9 mouse cellular contexts compared by ENCODE assay signal in the genomic region with DNA sequence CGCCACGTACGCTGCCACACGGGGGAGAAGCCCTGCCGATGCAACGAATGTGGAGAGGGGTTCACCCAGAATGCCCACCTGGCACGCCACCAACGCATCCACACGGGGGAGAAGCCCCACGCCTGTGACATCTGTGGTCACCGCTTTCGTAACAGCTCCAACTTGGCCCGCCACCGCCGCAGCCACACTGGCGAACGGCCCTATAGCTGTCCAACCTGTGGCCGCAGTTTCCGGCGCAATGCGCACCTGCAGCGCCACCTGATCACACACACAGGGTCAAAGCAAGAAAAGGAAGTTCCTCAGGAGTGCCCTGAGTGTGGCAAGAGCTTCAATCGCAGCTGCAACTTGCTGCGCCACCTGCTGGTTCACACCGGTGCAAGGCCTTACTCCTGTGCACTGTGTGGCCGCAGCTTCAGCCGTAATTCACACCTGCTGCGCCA. TPM values are rescaled to one million over a fixed set of nuclear protein-coding genes. Genes with fewer than 3 reads are reported as not detected.
DNase-seq lines count a peak whose midpoint lies in the region; ATAC-seq and TF ChIP-seq lines count a peak whose summit lies in the region.
"Had no signal": no experiment of that assay in that cellular context is flagged by ENCODE, and none has a peak within 500 bp of the region (broad histone marks: within the 10 kb centered on the region; RNA-seq: fewer than 3 reads in every experiment).

No protein-coding gene starts in this region.

- intact Hi-C loops in heart, postnatal 10 days (cut with DNase I), result no loop called here

- peak; percentile 94 for TF ChIP-seq CTCF in Patski (IDR thresholded peaks at IDR 0.05)

- 86% methylated on average over 28 of the region's 28 CpGs for WGBS in limb, embryonic 10.5 days

- H3K4me3 ChIP-seq in limb, embryonic 10.5 days, result no peak overlapping the region
- H3K4me3 ChIP-seq: embryonic facial prominence, embryonic 13.5 days had no signal

- in situ Hi-C loops in Patski (cut with MboI; ENCODE audit: low pct_unique_long_range_greater_than_20kb), result no loop called here

- H3K27me3 ChIP-seq in Patski, result peaks cover 30% of the 10 kb centered on the region
- no peaks in the 10 kb centered on the region for H3K27me3 ChIP-seq in limb, embryonic 10.5 days (ENCODE audit: low read depth, poor library complexity, severe bottlenecking)
- H3K27me3 ChIP-seq: embryonic facial prominence, embryonic 13.5 days had no signal

- H3K4me1 ChIP-seq in limb, embryonic 10.5 days, result no peaks in the 10 kb centered on the region
- H3K4me1 ChIP-seq: embryonic facial prominence, embryonic 13.5 days had no signal

- POLR2A ChIA-PET in Patski (lab: Charles Lee), result no interaction called here

- CTCF ChIA-PET in Patski (lab: Charles Lee), result interaction anchor here (0.6 to 2.6 kb wide), 17 partner anchors 9 to 392 kb away, joined by 3 to 16 read pairs (median 5); partner anchors contain the start of genes Zfp13, Zfp213 and Zscan10

- no peaks in the 10 kb centered on the region; the same call in 1 of the 2 replicates for H3K9me3 ChIP-seq in limb, embryonic 10.5 days (replicated peaks)
- H3K9me3 ChIP-seq: embryonic facial prominence, embryonic 13.5 days had no signal

- peak; percentile 71 for ATAC-seq in Patski

- no peak overlapping the region for H3K27ac ChIP-seq in limb, embryonic 10.5 days
- H3K27ac ChIP-seq: embryonic facial prominence, embryonic 13.5 days had no signal

- no peaks in the 10 kb centered on the region for H3K36me3 ChIP-seq in limb, embryonic 10.5 days
- H3K36me3 ChIP-seq: embryonic facial prominence, embryonic 13.5 days had no signal

- DNase-seq in layer of hippocampus, postnatal 10 days (ENCODE audit: low spot score in 2 of 2), result peak; percentile 25 to 56
- DNase-seq in layer of hippocampus, postnatal 36 days, result no peak
- no peak for DNase-seq in Patski (ENCODE audit: low read depth, low spot score)
- peak; percentile 73 to 77 for DNase-seq in cerebellum, postnatal 36 days
- peak; percentile 49 to 70 for DNase-seq in heart, postnatal 10 days
- peak; percentile 69 for DNase-seq in limb, embryonic 10.5 days (ENCODE audit: low spot score)
- DNase-seq in naive thymus-derived CD4-positive, alpha-beta T cell, adult 2 months (ENCODE audit: low read depth), result peak; percentile 94
- peak; percentile 85 for DNase-seq in thymus, postnatal 0 days (ENCODE audit: low spot score)

RNA-seq across cellular contexts. Expression of gene Zscan10, which starts 9.7 kb away (rescaled TPM):
- not detected for total RNA-seq in layer of hippocampus, postnatal 10 days (2021)
- total RNA-seq in layer of hippocampus, postnatal 36 days (2021), result not detected
- not detected for polyA plus RNA-seq in Patski (2021)
- total RNA-seq in heart, postnatal 10 days (2021), result not detected
- 0.35 and 0.38 TPM in 2 replicates for polyA plus RNA-seq in limb, embryonic 10.5 days (2016; fragmentation: Nextera tagmentation; extraction: Ambion mirVana)
- 0.05 and 0.08 TPM in 2 replicates for polyA plus RNA-seq in thymus, postnatal 0 days (2015; fragmentation: Nextera tagmentation; extraction: Ambion mirVana)

RNA-seq across cellular contexts. Expression of gene Zfp13, which starts 11.1 kb away (rescaled TPM):
- total RNA-seq in layer of hippocampus, postnatal 10 days (2021), result 10 to 100 TPM; 25.7 to 30.0 TPM
- 10 to 100 TPM; 25.0 to 32.3 TPM for total RNA-seq in layer of hippocampus, postnatal 36 days (2021)
- polyA plus RNA-seq in Patski (2021), result 6.8 TPM
- total RNA-seq in heart, postnatal 10 days (2021), result 10 to 100 TPM in 1 of 2 experiments, 1 to 10 TPM in 1; 8.5 to 10.0 TPM
- polyA plus RNA-seq in limb, embryonic 10.5 days (2016; fragmentation: Nextera tagmentation; extraction: Ambion mirVana), result 22.0 and 25.4 TPM in 2 replicates
- 1.5 and 1.7 TPM in 2 replicates for polyA plus RNA-seq in thymus, postnatal 0 days (2015; fragmentation: Nextera tagmentation; extraction: Ambion mirVana)

RNA-seq across cellular contexts. Expression of gene Mmp25, which starts 34.7 kb away (rescaled TPM):
- total RNA-seq in layer of hippocampus, postnatal 10 days (2021), result 1 to 10 TPM; 1.2 to 1.6 TPM
- total RNA-seq in layer of hippocampus, postnatal 36 days (2021), result under 1 TPM; 0.10 to 0.30 TPM
- not detected for polyA plus RNA-seq in Patski (2021)
- under 1 TPM; 0.55 to 0.69 TPM for total RNA-seq in heart, postnatal 10 days (2021)
- 0.84 and 1.1 TPM in 2 replicates for polyA plus RNA-seq in limb, embryonic 10.5 days (2016; fragmentation: Nextera tagmentation; extraction: Ambion mirVana)
- 0.59 and 1.1 TPM in 2 replicates for polyA plus RNA-seq in thymus, postnatal 0 days (2015; fragmentation: Nextera tagmentation; extraction: Ambion mirVana)

RNA-seq across cellular contexts. Expression of gene Zfp213, which starts 46.3 kb away (rescaled TPM):
- total RNA-seq in layer of hippocampus, postnatal 10 days (2021), result 1 to 10 TPM; 6.4 to 7.2 TPM
- 1 to 10 TPM; 5.6 to 7.4 TPM for total RNA-seq in layer of hippocampus, postnatal 36 days (2021)
- 8.6 TPM for polyA plus RNA-seq in Patski (2021)
- total RNA-seq in heart, postnatal 10 days (2021), result 1 to 10 TPM; 5.4 to 7.1 TPM
- 31.3 and 31.9 TPM in 2 replicates for polyA plus RNA-seq in limb, embryonic 10.5 days (2016; fragmentation: Nextera tagmentation; extraction: Ambion mirVana)
- 14.6 and 14.9 TPM in 2 replicates for polyA plus RNA-seq in thymus, postnatal 0 days (2015; fragmentation: Nextera tagmentation; extraction: Ambion mirVana)

RNA-seq across cellular contexts. Expression of gene Bicdl2, which starts 49.9 kb away (rescaled TPM):
- total RNA-seq in layer of hippocampus, postnatal 10 days (2021), result not detected
- total RNA-seq in layer of hippocampus, postnatal 36 days (2021), result not detected
- polyA plus RNA-seq in Patski (2021), result 0.22 TPM
- total RNA-seq in heart, postnatal 10 days (2021), result not detected
- 1.4 and 2.0 TPM in 2 replicates for polyA plus RNA-seq in limb, embryonic 10.5 days (2016; fragmentation: Nextera tagmentation; extraction: Ambion mirVana)
- polyA plus RNA-seq in thymus, postnatal 0 days (2015; fragmentation: Nextera tagmentation; extraction: Ambion mirVana), result 0.58 and 0.99 TPM in 2 replicates

Comparison
In these comparisons a context has a peak if more than half of its experiments do, and no peak if none do; other contexts are left out.
1. DNase-seq: peak in layer of hippocampus, postnatal 10 days (2 of 2), cerebellum, postnatal 36 days (2 of 2), heart, postnatal 10 days (2 of 2), limb, embryonic 10.5 days (single experiment), naive thymus-derived CD4-positive, alpha-beta T cell, adult 2 months (single experiment) and thymus, postnatal 0 days (single experiment); none in layer of hippocampus, postnatal 36 days (0 of 2) and Patski (single experiment).